Mouse (Mus musculus): ENCODE results near the gene Dgkq. TPM values are rescaled to one million over a fixed set of nuclear protein-coding genes. Genes with fewer than 3 reads are reported as not detected.

The Dgkq gene
- polyA plus RNA-seq, 1 experiment from 2014 or later, result 11.6 TPM

GRCm38 (mm10) chr5:108667370-108667769 is 2.1 kb downstream of the Dgkq start:
- 86% methylated on average over 2 of the region's 2 CpGs for WGBS
- Histone ChIP-seq H3K4me2 (ENCODE audit: low read depth) (no peak overlapping the region), H3K9ac (ENCODE audit: low read length) (no peak overlapping the region), H3K36me3 (ENCODE audit: control insufficient read depth, insufficient read depth, low read length) (no peaks in the 10 kb centered on the region; the same call in 1 of the 2 replicates), H3K4me3 (ENCODE audit: low read depth, low read length) (no peak overlapping the region), H3K27ac (ENCODE audit: low read depth, low read length) (no peak overlapping the region), H3K9me3 (ENCODE audit: control insufficient read depth, low read length) (no peaks in the 10 kb centered on the region), H3K4me1 (ENCODE audit: control insufficient read depth, insufficient read depth, low read length) (0 out of 2 replicates have a peak, but pooled peaks cover 2% of the 10 kb centered on the region), H3K27me3 (ENCODE audit: control insufficient read depth, insufficient read depth, low read length) (no peaks in the 10 kb centered on the region)
- ATAC-seq (ENCODE audit: insufficient read depth, low FRiP score, low TSS enrichment) (no peak), DNase-seq (ENCODE audit: low spot score) (no peak)

GRCm38 (mm10) chr5:108665066-108665465 is 4.4 kb downstream of the Dgkq start:
- no peak overlapping the region for H3K4me3 ChIP-seq (ENCODE audit: low read depth, low read length)
- H3K27ac ChIP-seq (ENCODE audit: low read depth, low read length), result no peak overlapping the region
- H3K4me2 ChIP-seq (ENCODE audit: low read depth), result no peak overlapping the region
- H3K9ac ChIP-seq (ENCODE audit: low read length), result no peak overlapping the region
- 0 out of 2 replicates have a peak, but pooled peaks cover 2% of the 10 kb centered on the region for H3K4me1 ChIP-seq (ENCODE audit: control insufficient read depth, insufficient read depth, low read length)
- WGBS, result 57% methylated on average over 3 of the region's 3 CpGs
- no peaks in the 10 kb centered on the region for H3K27me3 ChIP-seq (ENCODE audit: control insufficient read depth, insufficient read depth, low read length)
- H3K9me3 ChIP-seq (ENCODE audit: control insufficient read depth, low read length), result no peaks in the 10 kb centered on the region
- ATAC-seq (ENCODE audit: insufficient read depth, low FRiP score, low TSS enrichment) (no peak), DNase-seq (ENCODE audit: low spot score) (no peak)
- H3K36me3 ChIP-seq (ENCODE audit: control insufficient read depth, insufficient read depth, low read length), result no peaks in the 10 kb centered on the region

- no peaks in the 10 kb centered on the region for H3K27me3 ChIP-seq (ENCODE audit: control insufficient read depth, insufficient read depth, low read length)
- H3K4me3 ChIP-seq (ENCODE audit: low read depth, low read length), result no peak overlapping the region
- no peak overlapping the region for H3K9ac ChIP-seq (ENCODE audit: low read length)
- H3K36me3 ChIP-seq (ENCODE audit: control insufficient read depth, insufficient read depth, low read length), result no peaks in the 10 kb centered on the region
- no peak overlapping the region for H3K4me2 ChIP-seq (ENCODE audit: low read depth)
- WGBS, result 91% methylated on average over 4 of the region's 4 CpGs
- no peak for DNase-seq (ENCODE audit: low spot score)
- H3K27ac ChIP-seq (ENCODE audit: low read depth, low read length), result no peak overlapping the region
- H3K4me1 ChIP-seq (ENCODE audit: control insufficient read depth, insufficient read depth, low read length), result peaks cover 7% of the 10 kb centered on the region; the same call in 1 of the 2 replicates
- H3K9me3 ChIP-seq (ENCODE audit: control insufficient read depth, low read length), result no peaks in the 10 kb centered on the region
- no peak for ATAC-seq (ENCODE audit: insufficient read depth, low FRiP score, low TSS enrichment)
Measured at GRCm38 (mm10) chr5:108662772-108663171, 6.7 kb downstream of the Dgkq start.

GRCm38 (mm10) chr5:108660632-108661268 is 8.7 kb downstream of the Dgkq start:
- DNase-seq (ENCODE audit: low spot score), result peak; percentile 91
- peak overlapping the region; percentile 57 for H3K4me3 ChIP-seq (ENCODE audit: low read depth, low read length)
- H3K36me3 ChIP-seq (ENCODE audit: control insufficient read depth, insufficient read depth, low read length), result no peaks in the 10 kb centered on the region
- H3K27ac ChIP-seq (ENCODE audit: low read depth, low read length), result no peak overlapping the region
- peak overlapping the region; percentile 80 for H3K9ac ChIP-seq (ENCODE audit: low read length)
- 15% methylated on average over 35 of the region's 36 CpGs for WGBS
- H3K4me2 ChIP-seq (ENCODE audit: low read depth), result peak overlapping the region; percentile 80
- peaks cover 7% of the 10 kb centered on the region; the same call in 1 of the 2 replicates for H3K4me1 ChIP-seq (ENCODE audit: control insufficient read depth, insufficient read depth, low read length)
- H3K27me3 ChIP-seq (ENCODE audit: control insufficient read depth, insufficient read depth, low read length), result no peaks in the 10 kb centered on the region
- peak; percentile 99 for ATAC-seq (ENCODE audit: insufficient read depth, low FRiP score, low TSS enrichment)
- H3K9me3 ChIP-seq (ENCODE audit: control insufficient read depth, low read length), result no peaks in the 10 kb centered on the region

GRCm38 (mm10) chr5:108659698-108660631 is 9.5 kb downstream of the Dgkq start, which contains the start of gene Idua:
Idua (plus strand) TSS chr5:108660331.
- Histone ChIP-seq H3K36me3 (ENCODE audit: control insufficient read depth, insufficient read depth, low read length) (0 out of 2 replicates have a peak, but pooled peaks cover 2% of the 10 kb centered on the region), H3K27ac (ENCODE audit: low read depth, low read length) (no peak within 1 kb of the TSS), H3K4me2 (ENCODE audit: low read depth) (peak within 1 kb of the TSS; percentile 80), H3K9me3 (ENCODE audit: control insufficient read depth, low read length) (no peaks in the 10 kb centered on the region), H3K4me3 (ENCODE audit: low read depth, low read length) (peak within 1 kb of the TSS; percentile 57), H3K27me3 (ENCODE audit: control insufficient read depth, insufficient read depth, low read length) (no peaks in the 10 kb centered on the region), H3K4me1 (ENCODE audit: control insufficient read depth, insufficient read depth, low read length) (peaks cover 7% of the 10 kb centered on the region; the same call in 1 of the 2 replicates), H3K9ac (ENCODE audit: low read length) (peak within 1 kb of the TSS; percentile 80)
- ATAC-seq (ENCODE audit: insufficient read depth, low FRiP score, low TSS enrichment), result peak; percentile 60
- 13% methylated on average over 24 of the region's 24 CpGs for WGBS
- DNase-seq (ENCODE audit: low spot score), result no peak

GRCm38 (mm10) chr5:108658611-108659010 is 10.9 kb downstream of the Dgkq start:
- 79% methylated on average over 1 of the region's 1 CpGs for WGBS
- Histone ChIP-seq H3K27me3 (ENCODE audit: control insufficient read depth, insufficient read depth, low read length) (no peaks in the 10 kb centered on the region), H3K9ac (ENCODE audit: low read length) (no peak overlapping the region), H3K36me3 (ENCODE audit: control insufficient read depth, insufficient read depth, low read length) (0 out of 2 replicates have a peak, but pooled peaks cover 4% of the 10 kb centered on the region), H3K27ac (ENCODE audit: low read depth, low read length) (no peak overlapping the region), H3K4me1 (ENCODE audit: control insufficient read depth, insufficient read depth, low read length) (peaks cover 7% of the 10 kb centered on the region; the same call in 1 of the 2 replicates), H3K4me2 (ENCODE audit: low read depth) (no peak overlapping the region), H3K4me3 (ENCODE audit: low read depth, low read length) (no peak overlapping the region), H3K9me3 (ENCODE audit: control insufficient read depth, low read length) (no peaks in the 10 kb centered on the region)
- no peak for ATAC-seq (ENCODE audit: insufficient read depth, low FRiP score, low TSS enrichment)
- DNase-seq (ENCODE audit: low spot score), result no peak

- WGBS, result 78% methylated on average over 5 of the region's 5 CpGs
- peaks cover 7% of the 10 kb centered on the region; the same call in 1 of the 2 replicates for H3K4me1 ChIP-seq (ENCODE audit: control insufficient read depth, insufficient read depth, low read length)
- H3K36me3 ChIP-seq (ENCODE audit: control insufficient read depth, insufficient read depth, low read length), result 0 out of 2 replicates have a peak, but pooled peaks cover 4% of the 10 kb centered on the region
- no peak overlapping the region for H3K4me3 ChIP-seq (ENCODE audit: low read depth, low read length)
- H3K9me3 ChIP-seq (ENCODE audit: control insufficient read depth, low read length), result no peaks in the 10 kb centered on the region
- no peak for DNase-seq (ENCODE audit: low spot score)
- H3K4me2 ChIP-seq (ENCODE audit: low read depth), result no peak overlapping the region
- ATAC-seq (ENCODE audit: insufficient read depth, low FRiP score, low TSS enrichment), result no peak
- no peak overlapping the region for H3K9ac ChIP-seq (ENCODE audit: low read length)
- no peaks in the 10 kb centered on the region for H3K27me3 ChIP-seq (ENCODE audit: control insufficient read depth, insufficient read depth, low read length)
- H3K27ac ChIP-seq (ENCODE audit: low read depth, low read length), result no peak overlapping the region
Measured at GRCm38 (mm10) chr5:108657406-108657805, 12.1 kb downstream of the Dgkq start.

GRCm38 (mm10) chr5:108655891-108656650 is 13.4 kb downstream of the Dgkq start:
- Histone ChIP-seq H3K27ac (ENCODE audit: low read depth, low read length) (no peak overlapping the region), H3K36me3 (ENCODE audit: control insufficient read depth, insufficient read depth, low read length) (0 out of 2 replicates have a peak, but pooled peaks cover 4% of the 10 kb centered on the region), H3K9me3 (ENCODE audit: control insufficient read depth, low read length) (no peaks in the 10 kb centered on the region), H3K27me3 (ENCODE audit: control insufficient read depth, insufficient read depth, low read length) (no peaks in the 10 kb centered on the region), H3K4me3 (ENCODE audit: low read depth, low read length) (no peak overlapping the region), H3K4me1 (ENCODE audit: control insufficient read depth, insufficient read depth, low read length) (peaks cover 7% of the 10 kb centered on the region; the same call in 1 of the 2 replicates), H3K9ac (ENCODE audit: low read length) (no peak overlapping the region), H3K4me2 (ENCODE audit: low read depth) (no peak overlapping the region)
- ATAC-seq (ENCODE audit: insufficient read depth, low FRiP score, low TSS enrichment), result no peak
- DNase-seq (ENCODE audit: low spot score), result no peak
- 91% methylated on average over 15 of the region's 15 CpGs for WGBS
